Mouse (Mus musculus) layer of hippocampus, postnatal 14 days (tissue): ENCODE data around the gene Popdc2. TPM values are rescaled to one million over a fixed set of nuclear protein-coding genes. Genes with fewer than 3 reads are reported as not detected.

Experiments
- DNase-seq, 2 experiments: peaks; one replicate each; pipeline ENCODE4 v3.0.0; 2021 to 2022; ENCODE audit warnings: low spot score in 2 of 2, mixed read lengths in 1 of 2
- total RNA-seq, 2 experiments: library from RNA; stranded (reverse); gene quantifications; 2 replicates each; pipeline ENCODE4 v1.2.3; 2021

Gene Popdc2
- total RNA-seq, 2 experiments from 2014 or later: 0.43 to 0.44 TPM

DNA sequence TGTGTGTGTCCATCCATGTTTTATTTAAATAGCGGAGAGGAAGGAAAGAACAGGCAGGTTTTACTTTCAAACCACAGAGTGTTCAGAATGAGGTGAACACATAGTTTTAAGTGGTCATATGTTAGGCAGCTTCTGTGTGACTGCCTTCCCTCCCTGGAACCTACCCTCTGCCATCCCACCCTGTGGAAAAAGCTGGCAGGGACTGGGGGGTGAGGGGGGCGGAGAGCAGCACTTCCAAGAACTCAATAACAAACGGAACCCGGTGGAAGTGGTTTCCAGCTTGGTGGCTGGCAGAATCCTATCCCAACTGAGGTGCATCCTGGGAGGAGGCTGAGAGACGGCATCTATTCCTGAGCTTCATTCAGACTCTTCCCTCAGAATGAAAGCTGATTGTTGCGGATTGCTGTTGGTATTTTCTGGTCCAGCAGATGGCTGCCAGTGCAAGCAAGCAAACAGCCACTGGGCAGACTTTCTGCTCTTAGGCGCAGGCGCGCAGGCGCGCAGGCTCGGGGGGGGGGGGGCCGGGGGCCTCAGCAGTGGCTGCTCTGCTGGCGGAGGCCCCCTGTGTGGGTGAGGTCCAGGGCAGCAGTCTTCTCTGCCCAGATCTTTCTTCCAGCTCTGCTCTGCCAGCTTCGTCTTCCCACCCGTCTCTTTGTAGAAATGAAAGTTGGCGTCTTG is 14.3 kb downstream of the Popdc2 start:
- DNase-seq: peak; percentile 69 to 71

DNA sequence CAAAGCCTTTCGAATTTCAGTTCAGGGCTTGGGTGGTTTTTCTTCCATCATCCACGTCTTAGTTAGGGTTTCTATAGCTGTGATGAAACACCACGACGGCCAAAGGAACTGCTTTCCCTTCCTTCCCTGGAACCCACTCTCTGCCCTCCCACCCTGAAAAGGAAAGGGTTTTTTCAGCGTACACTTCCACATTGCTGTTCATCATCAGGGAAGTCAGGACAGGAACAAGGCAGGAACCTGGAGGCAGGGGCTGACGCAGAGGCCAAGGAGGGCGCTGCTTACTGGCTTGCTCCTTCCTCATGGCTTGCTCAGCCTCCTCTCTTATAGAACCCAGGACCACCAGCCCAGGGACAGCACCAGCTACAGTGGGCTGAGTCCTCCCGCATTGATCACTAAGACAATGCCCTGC is 14.8 kb downstream of the Popdc2 start:
- DNase-seq: no peak

DNA sequence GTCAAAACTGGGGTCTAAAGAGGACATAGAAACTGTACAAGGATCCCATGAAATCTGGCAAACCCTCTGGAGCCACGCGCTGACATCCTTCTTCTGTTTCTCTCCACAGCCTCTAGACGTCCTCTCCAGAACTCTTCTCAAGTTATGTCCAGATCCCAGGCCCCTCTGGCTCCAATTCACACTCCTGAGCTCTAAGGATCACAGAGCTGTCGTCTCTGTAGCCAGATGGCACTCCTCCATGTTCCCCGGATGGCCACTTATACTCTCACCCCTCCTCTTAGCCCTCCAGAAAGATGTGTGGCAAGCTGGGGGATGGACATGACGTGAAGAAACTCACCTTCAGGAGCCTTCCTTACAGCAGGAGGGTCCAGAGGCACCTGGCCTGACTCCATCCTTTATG is 15.5 kb downstream of the Popdc2 start:
- DNase-seq: no peak

DNA sequence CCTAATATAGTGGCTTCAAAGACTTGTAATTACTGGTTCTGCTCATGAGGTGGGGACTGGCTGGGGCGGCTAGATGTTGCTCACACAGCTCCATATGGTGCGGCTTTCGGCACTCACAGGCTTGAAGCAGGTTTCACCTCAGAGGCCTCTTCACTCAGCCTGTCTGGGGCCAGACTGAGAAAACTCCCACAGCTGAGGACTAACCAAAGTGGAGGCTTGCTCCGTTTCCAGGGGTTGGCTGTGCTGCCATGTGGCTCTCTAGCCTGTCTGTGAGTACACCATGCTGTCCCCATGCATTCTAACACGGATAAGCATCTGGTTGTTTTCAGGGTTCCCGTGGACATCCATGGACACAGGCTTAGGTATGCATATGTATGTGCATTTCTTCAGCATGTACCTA is 16.6 kb downstream of the Popdc2 start:
- no peak for DNase-seq

DNA sequence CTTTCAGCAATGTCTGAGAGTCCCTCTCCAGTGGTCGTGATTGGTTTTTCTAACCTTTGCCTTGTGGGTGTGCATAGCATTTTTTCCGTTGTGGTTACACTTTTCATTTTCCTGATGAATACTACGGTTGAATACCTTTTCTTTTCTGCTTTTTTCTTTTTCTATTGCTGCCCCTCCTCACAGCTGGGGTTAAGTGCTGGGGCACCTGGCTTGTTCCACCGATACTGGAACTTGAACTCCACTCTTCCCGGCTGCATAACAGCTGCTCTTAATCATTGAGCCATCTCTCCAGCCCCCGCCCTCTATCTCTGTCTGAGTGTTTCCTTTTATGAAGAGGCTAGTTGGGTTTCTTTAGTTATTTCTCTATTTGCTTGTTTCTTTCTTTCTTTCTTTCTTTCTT is 17.1 kb downstream of the Popdc2 start:
- DNase-seq: no peak

DNA sequence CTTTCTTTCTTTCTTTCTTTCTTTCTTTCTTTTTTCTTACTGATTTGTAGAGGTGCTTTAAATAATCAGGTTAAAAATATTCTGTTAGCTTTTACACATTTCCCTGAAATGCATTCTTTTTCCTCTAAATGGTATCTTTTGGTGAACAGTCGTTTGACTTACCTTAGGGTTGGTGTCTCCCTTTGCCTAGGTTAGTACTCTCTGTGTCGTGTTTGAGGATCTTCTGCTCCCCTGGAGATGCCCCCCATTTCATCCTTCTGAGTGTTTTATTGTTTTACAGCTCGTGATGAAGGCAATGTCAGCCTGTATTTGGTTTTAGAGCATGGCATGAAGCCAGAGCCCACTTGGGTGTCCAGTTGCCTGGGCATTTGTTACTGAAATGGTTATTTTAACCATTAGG is 17.5 kb downstream of the Popdc2 start:
- no peak for DNase-seq

DNA sequence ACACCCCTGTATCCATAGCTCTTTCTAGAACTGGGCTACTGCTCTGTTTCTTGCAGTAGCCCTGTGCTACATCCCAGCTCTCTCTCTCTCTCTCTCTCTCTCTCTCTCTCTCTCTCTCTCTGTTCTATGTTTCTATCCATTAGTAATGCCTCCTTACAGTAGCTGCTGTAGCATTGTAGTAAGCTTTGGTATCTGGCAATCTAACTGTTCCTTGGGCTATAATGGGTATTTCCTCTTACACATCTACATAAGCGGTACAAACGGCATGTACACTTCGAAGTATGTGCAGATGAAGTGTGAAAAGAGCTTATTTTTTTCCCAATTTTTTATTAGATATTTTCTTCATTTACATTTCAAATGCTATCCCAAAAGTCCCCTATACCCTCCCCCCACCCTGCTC is 17.9 kb downstream of the Popdc2 start:
- DNase-seq: no peak

DNA sequence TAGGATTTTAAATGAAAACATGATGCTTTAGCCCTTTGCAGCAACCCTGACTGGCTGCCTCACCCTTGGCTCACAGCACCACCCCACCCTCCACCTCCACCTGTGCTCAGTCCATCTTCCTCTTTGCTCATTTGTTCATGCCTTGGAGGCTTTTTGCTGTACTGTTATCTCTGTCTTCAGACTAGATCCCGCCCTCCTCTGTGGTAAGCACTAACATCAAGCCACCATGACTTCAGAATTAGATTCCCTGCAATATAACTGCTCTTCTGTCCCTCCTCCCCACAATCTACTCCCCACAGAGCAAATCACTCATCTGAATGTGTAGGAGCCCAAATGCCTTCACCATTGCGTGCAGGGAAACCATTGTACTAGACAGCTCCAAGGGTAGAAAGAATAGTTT is 21.7 kb downstream of the Popdc2 start:
- DNase-seq: no peak

DNA sequence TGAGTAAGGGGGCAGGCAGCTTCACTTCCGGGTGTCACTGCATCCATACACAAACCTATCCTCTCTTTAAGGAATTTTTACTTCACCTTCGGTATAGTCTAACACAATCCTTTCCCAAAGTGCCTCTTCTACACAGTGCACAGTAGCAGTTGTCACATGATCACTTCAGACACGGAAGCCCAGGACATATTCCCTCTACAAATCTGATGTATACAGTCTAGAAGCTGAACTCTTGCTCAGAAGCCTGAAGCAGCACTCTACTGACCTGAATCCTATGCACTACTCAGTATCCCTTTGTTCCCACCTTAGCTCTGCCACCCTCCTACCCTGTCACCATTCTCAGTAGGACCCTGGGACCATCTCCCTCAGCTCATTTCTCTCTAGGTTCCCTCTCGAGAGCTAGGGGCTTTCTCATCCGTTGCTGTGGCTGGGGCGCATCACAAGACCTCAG is 23.2 kb downstream of the Popdc2 start:
- no peak for DNase-seq

DNA sequence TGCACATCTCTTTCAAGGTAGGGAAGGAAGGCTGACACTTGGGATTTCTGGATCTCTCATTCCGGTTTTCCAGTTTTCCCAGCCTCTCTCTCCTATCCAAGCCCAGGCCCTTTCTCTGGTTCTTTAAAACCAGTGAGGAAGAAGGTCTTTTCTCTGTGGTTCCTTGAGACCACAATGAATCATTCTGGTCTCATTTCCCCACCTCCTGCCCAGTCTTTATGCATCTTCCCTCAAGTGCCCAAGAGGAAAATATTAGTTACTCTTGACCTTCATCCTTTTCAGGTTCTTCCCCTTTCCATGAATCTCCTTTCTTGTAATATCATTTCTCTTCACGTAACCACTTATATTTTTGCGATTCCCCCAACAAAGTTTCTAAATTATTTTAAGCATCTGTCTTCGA is 23.7 kb downstream of the Popdc2 start:
- no peak for DNase-seq

DNA sequence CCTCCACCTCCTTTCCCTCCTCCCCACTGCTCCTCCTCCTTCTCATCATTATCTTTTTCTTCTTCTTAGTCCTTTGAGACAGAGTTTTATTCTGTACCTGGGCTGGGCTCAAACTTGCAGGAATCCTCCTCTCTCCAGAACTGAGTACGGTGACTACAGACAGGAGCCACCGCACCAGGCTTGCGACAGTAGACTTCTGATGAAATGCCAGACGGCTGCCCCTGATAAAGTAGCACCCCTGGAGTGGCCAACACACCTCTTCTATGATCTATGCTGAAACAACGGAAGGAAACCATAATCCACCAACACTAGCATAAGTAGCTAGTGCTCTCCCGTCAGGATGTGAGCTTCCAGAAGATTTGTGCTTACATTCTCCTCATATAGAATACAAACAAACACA is 25.4 kb downstream of the Popdc2 start:
- no peak for DNase-seq

DNA sequence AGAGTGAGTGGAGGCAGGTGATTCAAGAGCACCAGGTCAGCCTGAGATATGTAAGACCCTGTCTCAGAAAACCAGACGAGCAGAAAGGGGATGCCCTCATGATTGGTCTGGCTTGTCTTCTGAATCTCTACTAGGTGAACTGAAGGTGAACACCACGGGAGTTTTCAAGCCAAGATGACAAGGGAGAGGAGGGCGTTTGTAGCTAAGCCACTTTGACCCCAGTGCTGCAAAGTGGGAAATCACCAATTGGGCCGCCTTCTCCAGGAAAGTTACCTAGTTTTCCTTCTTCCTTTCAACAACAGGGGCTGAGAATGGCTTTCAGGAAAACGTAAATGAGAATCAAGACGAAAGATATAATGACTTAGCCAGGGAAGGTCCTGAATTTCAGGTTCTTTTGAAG is 26.7 kb downstream of the Popdc2 start:
- no peak for DNase-seq

DNA sequence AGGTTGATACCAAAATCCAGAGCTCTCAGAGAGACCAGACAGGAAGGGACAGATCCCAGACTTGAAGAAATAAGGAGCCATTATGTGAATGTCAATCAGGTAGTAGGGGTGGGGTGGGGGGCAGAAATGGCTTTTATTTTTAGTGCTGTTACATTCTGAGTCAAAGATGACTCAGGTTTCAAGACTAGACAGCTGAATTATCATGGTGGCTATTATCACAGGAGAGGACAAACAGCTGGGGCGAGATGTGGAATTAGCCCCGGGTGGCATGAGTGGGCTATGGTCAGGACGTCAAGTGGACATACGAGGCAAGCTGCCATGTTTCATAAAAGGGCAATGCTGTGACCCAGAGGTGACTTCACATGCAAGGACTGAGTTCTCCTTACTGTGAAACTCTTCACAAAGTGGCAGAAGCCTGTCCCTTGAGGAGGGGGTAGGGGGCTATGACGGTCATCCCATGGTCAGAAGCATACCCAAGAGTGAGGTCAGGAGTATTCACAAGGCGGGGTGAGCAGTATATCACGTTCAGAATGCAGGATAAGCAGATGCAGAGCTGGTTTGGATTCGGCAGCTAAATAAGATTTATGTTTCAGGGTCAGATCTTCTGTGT is 27.4 kb downstream of the Popdc2 start:
- no peak for DNase-seq

DNA sequence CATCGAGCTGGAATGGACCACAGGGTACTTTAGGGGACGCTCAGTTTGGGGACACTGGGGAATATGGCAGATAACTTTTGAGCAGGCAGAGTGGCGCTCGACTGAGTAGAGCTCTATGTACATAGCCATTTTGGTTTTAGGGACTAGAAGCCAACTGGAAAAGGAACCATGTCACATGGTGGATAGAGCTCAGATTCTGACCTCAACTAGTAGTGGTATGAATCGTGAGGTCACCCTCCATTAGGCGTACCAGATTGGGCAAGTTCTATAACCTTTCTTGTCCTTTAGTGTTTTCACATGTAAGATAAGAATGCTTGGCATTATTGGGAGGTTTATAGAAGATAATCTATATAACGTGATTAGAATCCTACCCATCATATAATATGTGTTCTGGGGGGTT is 28.3 kb downstream of the Popdc2 start:
- no peak for DNase-seq

DNA sequence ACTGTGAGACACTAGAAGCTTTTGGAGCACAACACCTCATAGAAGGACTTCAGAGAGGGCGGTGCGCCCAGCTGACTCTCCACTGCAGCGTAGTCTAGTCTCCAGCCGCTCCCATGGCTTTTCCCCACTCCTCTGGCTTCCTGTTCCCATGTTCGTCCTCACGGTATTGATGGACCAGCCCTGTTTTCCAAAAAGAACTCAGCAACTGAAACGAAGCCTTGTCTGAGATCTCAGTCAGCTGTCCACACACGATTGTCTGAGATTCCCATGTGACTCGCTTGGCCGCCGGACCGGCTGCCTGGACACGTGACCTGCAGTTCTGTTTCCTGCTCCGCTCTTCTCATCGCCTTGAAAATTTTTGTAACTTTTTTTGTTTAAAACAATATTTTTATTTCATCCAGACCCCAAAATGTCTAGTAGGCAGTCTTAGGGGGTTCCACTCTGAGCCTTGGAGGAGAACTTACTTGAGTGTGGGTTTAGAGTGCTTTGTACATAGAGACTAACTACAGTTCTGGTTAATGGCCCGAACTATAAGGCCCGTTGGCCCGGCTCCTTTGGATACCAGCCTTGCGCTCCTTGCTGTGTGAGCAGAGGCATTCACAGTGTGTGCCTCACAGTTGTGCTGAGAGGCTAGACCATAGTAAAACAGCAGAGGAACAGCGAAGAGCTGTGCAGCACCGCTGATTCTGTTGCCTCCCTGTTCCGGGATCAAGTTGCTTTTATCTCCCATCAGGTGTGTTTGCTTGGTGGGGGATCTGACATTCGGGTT is 30.3 kb downstream of the Popdc2 start:
- DNase-seq: no peak

DNA sequence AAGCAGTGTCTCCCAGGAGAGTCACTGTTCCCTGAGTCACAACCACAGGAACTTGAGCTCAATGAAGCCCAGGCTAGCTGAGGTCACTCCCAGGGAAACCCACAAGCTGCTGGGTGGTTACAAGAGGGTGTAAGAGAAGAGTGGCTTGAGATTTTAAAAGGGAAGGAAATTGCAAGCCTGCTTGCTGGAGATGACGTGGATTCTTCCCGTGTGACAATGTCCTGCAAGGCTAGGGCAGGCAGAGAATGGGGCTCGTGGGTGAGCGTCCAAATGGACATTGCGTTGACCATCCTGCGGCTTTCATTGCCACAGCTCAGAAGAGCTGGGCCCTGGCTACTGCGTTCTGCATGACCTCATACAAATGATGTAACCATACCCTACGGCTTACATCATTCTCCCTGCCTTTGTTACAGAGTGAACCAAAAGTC is 32.2 kb downstream of the Popdc2 start:
- DNase-seq: no peak

DNA sequence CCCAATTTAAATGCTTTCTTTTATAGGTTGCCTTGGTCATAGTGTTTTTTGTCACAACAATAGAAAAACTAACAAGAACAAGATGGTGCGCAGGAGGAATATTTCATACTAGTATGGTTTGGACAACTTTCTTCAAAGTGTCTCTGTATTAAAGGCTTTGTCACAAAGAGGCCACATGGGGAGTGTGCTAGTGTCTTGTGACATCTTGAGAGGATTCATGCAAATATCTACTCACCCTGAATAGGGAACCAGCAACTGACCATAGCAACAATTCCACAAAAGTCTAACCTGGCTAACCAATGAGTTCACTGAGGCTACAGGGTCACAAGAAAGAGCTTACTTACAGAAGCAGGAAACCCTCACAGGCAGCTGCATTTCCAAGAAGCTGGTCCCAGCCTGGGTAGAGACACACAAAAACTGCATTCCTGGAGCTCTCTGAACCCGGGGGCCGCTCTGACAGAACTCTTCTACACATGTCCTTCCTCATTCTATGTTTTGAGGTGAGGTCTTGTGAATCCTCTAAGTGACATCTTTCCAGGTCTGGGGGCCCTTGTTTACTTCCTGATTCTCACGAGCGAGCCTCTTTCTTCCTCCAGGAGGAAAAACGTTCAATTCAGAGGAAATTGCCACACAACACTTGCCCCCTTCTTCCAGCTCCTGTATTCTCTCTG is 33.2 kb downstream of the Popdc2 start:
- no peak for DNase-seq

DNA sequence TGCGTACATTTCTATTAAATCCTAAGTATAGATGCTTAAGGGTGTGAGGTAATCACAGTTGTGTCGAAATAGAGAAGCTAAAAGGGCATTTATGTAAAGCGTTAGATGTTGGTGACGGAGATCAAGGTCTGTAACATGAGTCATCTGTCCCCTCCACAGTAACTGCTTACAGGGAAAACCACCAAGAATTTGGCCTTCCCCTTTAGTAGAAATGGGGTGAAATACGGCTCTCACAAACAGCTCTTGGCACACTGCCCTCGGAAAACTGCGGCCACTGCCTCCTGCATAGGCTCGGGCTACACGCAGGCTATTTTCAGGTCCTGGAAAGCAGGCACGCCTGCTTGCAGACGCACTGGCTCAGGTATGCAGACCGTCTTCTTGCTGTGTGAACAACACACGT is 34.1 kb downstream of the Popdc2 start:
- DNase-seq: no peak

DNA sequence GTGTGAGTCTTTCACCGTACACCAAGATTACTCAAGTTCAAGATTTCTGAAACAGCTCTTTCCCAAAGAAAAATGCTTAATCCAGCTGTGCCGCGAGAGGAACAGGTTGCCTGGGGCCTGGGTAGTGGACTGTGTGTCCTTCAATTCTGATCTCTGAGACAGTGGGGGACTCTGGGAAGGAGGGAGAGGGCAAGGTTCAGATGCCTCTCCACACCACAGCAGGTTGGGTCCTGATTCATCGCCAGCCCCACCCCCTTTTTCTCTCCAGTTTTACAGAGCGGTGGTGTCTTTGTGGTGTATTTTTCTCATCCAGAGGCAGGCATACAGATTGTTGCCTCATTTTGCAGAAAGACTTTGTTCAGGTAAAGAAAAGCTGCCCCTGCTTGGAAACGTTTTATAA is 36.3 kb downstream of the Popdc2 start:
- DNase-seq: no peak

DNA sequence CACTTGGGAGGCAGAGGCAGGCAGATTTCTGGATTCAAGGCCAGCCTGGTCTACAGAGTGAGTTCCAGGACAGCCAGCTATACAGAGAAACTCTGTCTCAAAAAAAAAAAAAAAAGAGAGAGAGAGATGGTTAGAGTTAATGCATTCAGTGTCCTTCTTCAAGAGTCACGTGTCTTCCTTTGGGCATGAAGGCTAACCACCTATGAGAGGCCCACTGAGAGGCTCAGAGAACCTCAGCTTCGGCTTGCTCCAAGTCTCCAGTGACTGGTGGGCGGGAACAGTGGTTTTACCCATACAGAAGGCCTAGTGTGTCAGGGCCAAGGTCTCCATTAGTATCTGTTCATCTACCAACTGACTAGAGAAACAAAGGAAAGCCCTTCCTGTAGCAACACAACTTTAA is 37.1 kb downstream of the Popdc2 start:
- no peak for DNase-seq

DNA sequence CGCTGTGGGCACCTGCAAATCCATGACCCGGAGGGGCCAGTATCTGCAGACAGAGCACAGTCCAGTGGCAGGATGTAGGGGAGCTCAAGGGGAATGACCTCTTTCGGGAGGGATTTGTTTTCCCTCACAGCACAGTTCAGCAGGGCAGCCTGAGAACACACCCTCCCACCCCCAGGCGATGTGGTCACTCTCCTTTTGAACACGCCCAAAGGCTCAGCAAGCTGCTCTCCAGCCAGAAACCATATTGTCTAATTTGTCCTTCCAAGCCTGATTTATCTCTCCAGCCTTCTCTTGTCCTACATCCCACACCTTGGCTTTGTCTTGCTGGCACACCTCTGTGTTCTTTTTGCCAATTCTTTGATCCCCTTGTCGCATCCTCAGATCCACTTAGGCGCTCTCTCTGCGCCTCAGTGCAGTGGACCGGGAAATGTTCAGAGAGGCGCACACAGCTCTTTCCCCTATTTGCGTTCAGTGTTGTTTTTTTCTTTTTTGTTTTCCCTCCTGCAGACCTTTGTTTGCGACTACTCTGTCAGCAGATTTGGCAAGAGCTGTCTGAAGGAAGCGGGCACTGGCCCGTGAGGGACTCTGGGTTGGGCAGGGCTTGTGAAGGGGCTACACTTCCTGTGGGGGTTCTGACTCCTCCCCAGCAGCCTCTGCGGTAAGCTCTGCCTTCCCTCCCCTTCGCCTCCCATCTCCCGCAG is 37.7 kb downstream of the Popdc2 start:
- DNase-seq: peak; percentile 41 to 46
